Mouse (Mus musculus) urinary bladder, adult 18-20 months (tissue): ENCODE data around the gene Cyp4a30b.
"Not testable (repeated sequence)": the region's sequence is repeated elsewhere in the genome, so short reads cannot be mapped to it uniquely, and the experiment has no call there.

Source experiments
- DNase-seq, 2 experiments: peaks; one replicate each; pipeline ENCODE4 v3.0.0; 2022; ENCODE audit warnings: low spot score in 2 of 2, mixed read lengths in 2 of 2

Cyp4a30b gene

DNA sequence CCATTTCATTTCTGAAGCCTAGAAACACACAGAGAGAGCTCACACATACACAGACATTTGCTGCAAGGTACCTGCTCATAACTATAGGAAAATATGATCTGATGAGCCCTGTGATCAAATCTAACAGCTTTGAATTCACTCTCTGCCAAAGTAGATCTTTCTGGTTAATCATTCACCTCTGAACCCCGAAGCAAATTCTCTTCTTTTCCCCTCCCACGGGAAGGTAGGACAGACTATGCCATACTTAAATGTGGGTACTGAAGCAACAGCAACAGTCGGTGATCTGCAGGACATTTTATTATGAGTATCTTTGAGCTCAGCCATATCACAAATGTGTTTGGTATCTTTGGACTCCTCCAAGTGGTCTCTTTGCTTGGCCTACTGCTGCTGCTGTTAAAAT lies at the start of gene Cyp4a30b:
Gene Cyp4a30b, plus strand, starts transcription at position 301 of the 400 bp plus-strand sequence.
- no peak for DNase-seq

DNA sequence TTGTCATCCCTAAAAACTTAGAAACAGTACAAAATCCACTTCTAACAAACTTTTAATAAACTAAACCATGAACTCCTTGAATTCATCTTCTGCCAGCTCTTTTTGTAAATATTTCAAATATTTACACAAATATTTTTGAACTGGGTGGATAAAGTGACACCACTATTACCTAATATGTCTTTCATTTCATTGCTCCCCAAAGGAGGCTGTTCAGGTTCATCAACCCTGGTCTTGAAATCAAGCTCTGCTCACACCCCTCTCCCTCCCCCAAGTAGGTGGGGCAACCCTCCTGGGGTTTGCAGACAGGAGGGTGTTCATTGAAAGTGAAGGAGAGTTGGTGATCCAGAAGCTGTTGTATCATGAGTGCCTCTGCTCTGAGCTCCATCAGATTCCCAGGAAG lies 41.1 kb upstream of the Cyp4a30b start, which contains the start of gene Cyp4a12b:
Gene Cyp4a12b, plus strand, starts transcription at position 301 of the 400 bp plus-strand sequence.
- DNase-seq: not testable (repeated sequence)

DNA sequence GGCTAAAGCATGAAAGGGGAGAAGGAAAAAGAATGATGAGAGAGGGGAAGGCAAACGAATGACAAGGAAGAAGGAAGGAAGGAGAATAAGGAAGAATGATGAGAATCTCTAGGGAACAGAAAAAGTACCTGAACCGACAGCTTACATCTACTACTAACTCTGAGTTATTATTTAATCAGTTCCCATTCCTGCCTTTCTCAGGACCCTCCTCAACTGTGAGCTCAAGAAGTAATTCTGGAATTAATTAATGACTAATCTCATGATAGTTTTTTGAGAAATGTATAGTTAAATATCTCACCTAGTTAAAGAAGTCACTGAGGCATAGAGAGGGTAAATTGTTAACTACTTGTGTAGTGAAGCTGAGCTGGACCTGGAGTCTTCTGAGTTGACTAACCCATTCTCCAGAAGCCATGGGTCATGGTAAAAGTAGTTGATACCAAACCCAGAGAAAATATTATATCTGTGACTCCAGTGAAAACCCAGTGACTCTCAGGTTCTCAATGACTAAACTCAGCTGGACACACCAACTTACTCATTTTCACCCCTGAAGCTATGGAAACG lies 1.7 kb upstream of the Cyp4a30b start:
- DNase-seq: no peak

DNA sequence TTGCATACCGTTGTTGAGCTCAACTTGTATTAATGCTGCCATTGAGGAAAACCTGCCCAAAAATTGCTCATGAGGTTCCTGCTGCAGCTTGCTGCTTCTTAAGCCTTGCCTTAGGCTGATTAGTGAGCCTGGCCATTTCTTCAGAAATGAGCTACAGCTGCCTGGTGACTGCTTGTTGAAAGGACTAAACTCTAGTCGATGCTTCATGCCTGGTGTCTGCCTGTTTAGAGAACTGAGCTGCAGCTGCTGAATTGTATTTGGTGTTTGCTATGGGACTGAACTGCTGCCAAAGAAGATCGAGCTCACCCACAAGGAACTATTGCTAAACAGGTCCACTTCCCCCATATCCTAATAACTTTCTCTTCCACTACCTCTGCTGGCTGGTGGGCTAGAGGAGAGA lies 21.2 kb downstream of the Cyp4a30b start:
- DNase-seq: not testable (repeated sequence)

DNA sequence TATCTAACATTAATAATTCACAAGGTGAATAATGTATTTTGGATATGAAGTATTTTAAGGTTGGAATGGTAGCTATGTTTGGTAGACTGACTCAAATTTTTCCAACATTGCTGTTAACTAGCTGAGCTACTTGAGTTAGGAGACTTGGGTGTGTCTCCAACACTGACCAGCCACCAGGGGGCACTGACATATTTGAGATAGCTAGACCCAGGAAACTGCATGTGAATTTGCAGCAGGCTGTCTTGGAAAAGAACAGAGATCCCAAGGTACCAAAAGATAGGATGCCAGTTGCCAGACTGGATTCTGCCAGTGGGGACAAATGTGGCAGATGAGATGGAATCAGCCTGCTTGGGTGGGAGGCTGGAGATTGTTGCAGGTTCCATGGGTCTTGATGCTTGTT lies 23.6 kb downstream of the Cyp4a30b start:
- not testable (repeated sequence) for DNase-seq

DNA sequence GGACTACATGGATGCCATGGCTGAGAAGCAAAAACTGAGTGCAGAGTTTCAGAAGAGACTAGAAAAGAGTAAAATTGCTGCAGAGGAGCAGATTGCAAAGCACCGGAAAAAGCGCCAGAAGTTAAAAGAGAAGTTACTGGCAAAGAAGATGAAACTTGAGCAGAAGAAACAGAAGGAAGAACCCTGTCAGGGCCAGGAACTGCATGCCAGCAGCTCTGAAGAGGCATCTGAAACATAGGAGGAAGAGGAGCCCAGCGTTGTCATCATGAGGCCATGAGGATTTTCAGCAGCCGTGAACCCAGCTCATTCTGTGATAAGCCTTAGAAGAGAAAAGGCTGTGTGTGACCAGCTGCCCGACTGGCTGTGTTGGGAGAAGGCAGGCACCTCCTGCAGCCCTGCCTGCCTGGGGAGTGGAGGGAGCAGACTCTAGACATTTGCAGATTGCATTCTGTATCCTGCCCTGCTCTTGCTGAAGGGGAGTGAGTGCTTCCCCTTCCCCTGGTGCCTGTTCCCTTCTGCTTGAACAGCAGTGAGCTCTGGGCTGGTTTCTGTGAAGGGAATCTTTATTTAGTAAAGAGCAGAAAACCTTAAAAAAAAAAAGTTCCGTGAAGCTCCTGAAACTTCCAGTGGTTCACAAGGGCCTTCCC lies 28.7 kb downstream of the Cyp4a30b start:
- no peak for DNase-seq

DNA sequence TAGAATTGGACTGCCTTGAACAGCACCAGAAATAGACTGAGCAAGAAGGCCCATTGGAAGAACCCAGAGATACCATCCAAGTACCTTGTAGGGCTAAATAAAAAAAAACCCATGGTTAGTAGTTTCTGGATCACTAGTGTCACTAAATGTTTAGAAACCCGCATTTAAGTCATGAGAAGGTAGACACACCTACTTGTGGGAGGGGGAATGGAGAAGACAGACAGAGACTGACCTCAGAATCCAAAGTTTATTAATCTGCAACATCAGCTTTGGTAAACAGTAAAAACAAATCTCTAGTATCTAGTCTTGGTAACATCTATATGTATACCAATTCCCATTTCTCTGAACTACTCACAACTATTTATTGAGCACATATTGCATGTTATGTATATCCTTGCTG lies 43.6 kb downstream of the Cyp4a30b start, which contains the start of gene Cyp4a14:
Gene Cyp4a14, minus strand, starts transcription at position 142 of the 400 bp plus-strand sequence.
- DNase-seq: no peak

DNA sequence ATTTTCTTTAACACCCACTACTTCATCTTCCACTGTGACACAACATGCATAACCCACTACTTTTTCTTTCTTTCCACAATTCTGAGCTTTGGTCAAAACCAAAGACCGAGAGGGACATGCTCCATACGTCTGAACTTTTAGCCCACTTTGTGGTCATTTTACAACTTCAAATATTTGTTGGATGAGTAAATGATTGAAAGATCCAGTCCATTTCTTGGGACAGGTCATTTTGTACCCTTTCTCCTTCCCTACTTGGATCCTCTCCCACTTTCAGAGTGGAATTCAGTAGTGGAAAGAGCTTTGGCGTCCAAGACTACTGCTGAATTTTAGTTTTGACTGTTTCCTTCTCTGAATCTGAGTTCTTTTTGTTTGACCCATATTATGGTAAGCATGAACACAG lies 45.1 kb downstream of the Cyp4a30b start:
- no peak for DNase-seq

DNA sequence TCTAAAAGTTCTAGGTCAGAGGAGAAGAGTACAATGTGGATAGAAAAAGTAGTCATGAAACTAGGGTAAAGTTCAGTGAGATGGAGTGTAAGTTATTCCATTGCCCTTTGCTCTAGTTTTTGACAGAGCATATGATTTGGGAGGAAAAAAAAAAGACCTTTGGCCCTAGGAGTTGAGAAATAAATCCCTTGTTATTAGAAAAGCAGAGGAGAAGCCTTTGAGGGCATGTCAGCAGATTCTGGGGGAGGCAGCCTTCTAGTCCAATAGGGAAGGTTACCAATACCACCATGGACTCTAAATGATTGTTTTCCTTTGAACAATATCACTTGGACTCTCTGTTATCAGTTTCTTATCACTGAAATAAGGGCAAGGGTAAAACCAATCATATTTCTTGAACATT lies 61.6 kb downstream of the Cyp4a30b start:
- not testable (repeated sequence) for DNase-seq

DNA sequence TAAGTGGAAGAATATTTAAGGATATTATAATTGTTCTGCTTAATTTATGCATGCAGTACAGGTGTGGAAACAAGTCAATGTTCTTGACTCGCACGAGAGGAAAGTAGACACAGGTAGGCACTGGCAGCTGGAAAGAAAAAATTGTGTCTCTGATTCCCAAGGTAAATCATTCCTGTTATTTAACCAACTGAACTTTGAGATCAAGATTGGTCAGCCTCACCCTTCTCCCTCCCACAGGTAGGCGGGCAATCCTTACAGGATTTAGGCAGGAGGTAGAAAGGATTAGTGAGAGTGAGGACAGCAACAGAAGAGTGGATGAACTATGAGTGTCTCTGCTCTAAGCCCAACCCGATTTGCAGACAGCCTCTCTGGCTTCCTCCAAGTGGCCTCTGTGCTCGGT lies 65.6 kb downstream of the Cyp4a30b start, which contains the start of gene Cyp4a10:
Gene Cyp4a10, plus strand, starts transcription at position 265 of the 400 bp plus-strand sequence.
- DNase-seq: not testable (repeated sequence)

DNA sequence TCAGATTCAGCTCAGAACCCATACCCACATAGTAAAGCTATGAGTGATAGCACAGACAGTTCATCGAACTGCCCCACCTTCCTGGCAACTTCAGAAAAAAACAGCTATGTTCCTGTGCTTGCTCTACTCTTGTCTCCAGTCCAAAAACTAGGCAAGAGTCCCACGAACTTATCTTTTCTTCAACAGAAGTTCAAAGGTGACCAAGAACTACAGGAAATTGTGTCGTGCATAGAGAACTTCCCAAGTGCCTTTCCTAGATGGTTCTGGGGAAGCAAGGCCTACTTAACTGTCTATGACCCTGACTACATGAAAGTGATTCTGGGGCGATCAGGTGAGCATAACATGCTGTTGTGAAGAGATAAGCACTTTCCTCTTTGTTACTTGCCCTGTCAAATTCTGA lies 67.0 kb downstream of the Cyp4a30b start:
- no peak for DNase-seq
